Mouse (Mus musculus): ENCODE measurements around the gene Glp2r.

DNA sequence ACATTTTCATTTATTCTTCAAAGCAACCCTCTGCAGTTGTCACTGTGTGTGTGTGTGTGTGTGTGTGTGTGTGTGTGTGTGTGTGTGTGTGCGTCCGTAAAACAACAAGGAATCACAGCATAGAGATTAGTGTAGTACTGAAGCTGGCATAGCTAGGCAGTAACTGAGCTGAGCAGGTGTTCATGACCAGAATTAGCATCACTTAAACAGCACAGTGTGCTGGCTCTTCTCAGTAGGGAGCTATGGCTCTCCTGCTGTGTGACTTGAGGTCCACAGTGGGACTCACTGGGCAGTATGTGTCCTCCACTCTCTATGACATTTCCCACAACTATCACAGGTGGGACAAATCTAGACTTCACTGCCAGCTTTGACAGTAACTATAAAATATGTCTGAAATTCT is 39.9 kb downstream of the Glp2r start:
- TF ChIP-seq CTCF (IDR thresholded peaks at IDR 0.05; ENCODE audit: low read depth, low read length) (no peak), EP300 (IDR thresholded peaks at IDR 0.05; ENCODE audit: insufficient read depth, low read depth, low read length) (no peak)
